Mouse (Mus musculus) lung, adult 2 months (tissue): Measurements from ENCODE around the gene Siah2.

ENCODE experiments used
- CTCF ChIP-seq: fragments of 200-500 bp; IDR thresholded peaks from 2 replicates; pipeline ENCODE4 v1.5.1; 2011; ENCODE audit warnings: mild to moderate bottlenecking, low read length, control low read depth; ENCODE audit not compliant: insufficient read depth
- POLR2A ChIP-seq: fragments of 200-500 bp; IDR thresholded peaks from 2 replicates; pipeline ENCODE4 v1.6.1; 2011; ENCODE audit warnings: low read depth, mild to moderate bottlenecking, control low read depth, low read length, borderline replicate concordance; ENCODE audit errors: extremely low read depth

- TF ChIP-seq CTCF, result no peak
- TF ChIP-seq POLR2A, result no peak
Observed at GRCm38 (mm10) chr3:58653907-58654306, 38.3 kb downstream of the Siah2 start.
